Mouse (Mus musculus): ENCODE measurements around the gene Ramp3.
"Not testable (repeated sequence)": the region's sequence is repeated elsewhere in the genome, so short reads cannot be mapped to it uniquely, and the experiment has no call there.

Ramp3 gene

GRCm38 (mm10) chr11:6658271-6658670 lies at the start of gene Ramp3:
Gene Ramp3 (plus strand): TSS chr11:6658521.
- no peak for DNase-seq (ENCODE audit: low spot score)

GRCm38 (mm10) chr11:6615250-6616205 lies 42.8 kb upstream of the Ramp3 start:
- no peak for DNase-seq (ENCODE audit: low spot score)

GRCm38 (mm10) chr11:6623704-6624103 lies 34.6 kb upstream of the Ramp3 start:
- DNase-seq (ENCODE audit: low spot score), result no peak

- no peak for DNase-seq (ENCODE audit: low spot score)
These were observed 33.5 kb upstream of the Ramp3 start for GRCm38 (mm10) chr11:6624619-6625382.

GRCm38 (mm10) chr11:6625478-6626387 lies 32.6 kb upstream of the Ramp3 start, which contains the start of gene Tbrg4:
Gene Tbrg4 (minus strand): TSS chr11:6626067.
- DNase-seq (ENCODE audit: low spot score), result peak; percentile 92

GRCm38 (mm10) chr11:6626388-6626772 lies 31.9 kb upstream of the Ramp3 start:
- DNase-seq (ENCODE audit: low spot score), result no peak

- DNase-seq (ENCODE audit: low spot score), result no peak
These were observed 30.6 kb upstream of the Ramp3 start for GRCm38 (mm10) chr11:6627731-6628130.

- DNase-seq (ENCODE audit: low spot score), result no peak
These were observed 29.8 kb upstream of the Ramp3 start for GRCm38 (mm10) chr11:6628568-6628967.

- DNase-seq (ENCODE audit: low spot score), result no peak
These were observed 28.7 kb upstream of the Ramp3 start for GRCm38 (mm10) chr11:6629655-6630054.

- DNase-seq (ENCODE audit: low spot score), result no peak
These were observed 22.2 kb upstream of the Ramp3 start for GRCm38 (mm10) chr11:6636150-6636549.

- no peak for DNase-seq (ENCODE audit: low spot score)
These were observed 19.8 kb upstream of the Ramp3 start, which contains the start of gene Wap for GRCm38 (mm10) chr11:6638537-6638936. Gene Wap (minus strand): TSS chr11:6638637.

- DNase-seq (ENCODE audit: low spot score), result no peak
These were observed 19.2 kb upstream of the Ramp3 start for GRCm38 (mm10) chr11:6639072-6639471.

GRCm38 (mm10) chr11:6644566-6644965 lies 13.8 kb upstream of the Ramp3 start:
- DNase-seq (ENCODE audit: low spot score), result no peak

GRCm38 (mm10) chr11:6647831-6648724 lies 10.2 kb upstream of the Ramp3 start:
- DNase-seq (ENCODE audit: low spot score), result no peak

GRCm38 (mm10) chr11:6650519-6650918 lies 7.8 kb upstream of the Ramp3 start:
- DNase-seq (ENCODE audit: low spot score), result no peak

GRCm38 (mm10) chr11:6652978-6653377 lies 5.3 kb upstream of the Ramp3 start:
- not testable (repeated sequence) for DNase-seq (ENCODE audit: low spot score)

- peak; percentile 75 for DNase-seq (ENCODE audit: low spot score)
These were observed 3.4 kb upstream of the Ramp3 start for GRCm38 (mm10) chr11:6654903-6655302.

GRCm38 (mm10) chr11:6661206-6661605 lies 2.9 kb downstream of the Ramp3 start:
- no peak for DNase-seq (ENCODE audit: low spot score)

- no peak for DNase-seq (ENCODE audit: low spot score)
These were observed 8.3 kb downstream of the Ramp3 start for GRCm38 (mm10) chr11:6666634-6667033.

- no peak for DNase-seq (ENCODE audit: low spot score)
These were observed 10.7 kb downstream of the Ramp3 start for GRCm38 (mm10) chr11:6669041-6669440.

GRCm38 (mm10) chr11:6670044-6670443 lies 11.7 kb downstream of the Ramp3 start:
- DNase-seq (ENCODE audit: low spot score), result no peak
